Mouse (Mus musculus): ENCODE data around the gene Mpzl3. TPM values are rescaled to one million over a fixed set of nuclear protein-coding genes. Genes with fewer than 3 reads are reported as not detected.

Mpzl3 gene
- polyA plus RNA-seq, 1 experiment from 2014 or later = 1.2 TPM

GRCm38 (mm10) chr9:45085741-45086690 is 31.0 kb downstream of the Mpzl3 start:
- H3K4me1 ChIP-seq = no peaks in the 10 kb centered on the region
- no peaks in the 10 kb centered on the region for H3K36me3 ChIP-seq (replicated peaks)
- no peak overlapping the region for H3K9ac ChIP-seq
- 71% methylated on average over 12 of the region's 12 CpGs for WGBS
- H3K27ac ChIP-seq = no peak overlapping the region
- no peak for ATAC-seq (replicated peaks)
- H3K9me3 ChIP-seq = no peaks in the 10 kb centered on the region
- no peak overlapping the region for H3K4me2 ChIP-seq
- H3K4me3 ChIP-seq = no peak overlapping the region
- H3K27me3 ChIP-seq (replicated peaks) = no peaks in the 10 kb centered on the region

- H3K4me1 ChIP-seq = no peaks in the 10 kb centered on the region
- ATAC-seq (replicated peaks) = no peak
- H3K9ac ChIP-seq = no peak overlapping the region
Observed at GRCm38 (mm10) chr9:45088040-45088439, 33.1 kb downstream of the Mpzl3 start.

GRCm38 (mm10) chr9:45090811-45091210 is 35.8 kb downstream of the Mpzl3 start:
- no peaks in the 10 kb centered on the region for H3K36me3 ChIP-seq (replicated peaks)
- no peak overlapping the region for H3K4me3 ChIP-seq
- no peaks in the 10 kb centered on the region for H3K4me1 ChIP-seq
- no peak overlapping the region for H3K9ac ChIP-seq
- ATAC-seq (replicated peaks) = no peak
- no peaks in the 10 kb centered on the region for H3K9me3 ChIP-seq
- 67% methylated on average over 3 of the region's 3 CpGs for WGBS
- H3K27ac ChIP-seq = no peak overlapping the region
- no peak overlapping the region for H3K4me2 ChIP-seq
- H3K27me3 ChIP-seq (replicated peaks) = no peaks in the 10 kb centered on the region

More at GRCm38 (mm10) chr9:45088040-45088439, 33.1 kb downstream of the Mpzl3 start:
- no peaks in the 10 kb centered on the region for H3K36me3 ChIP-seq (replicated peaks)
- no peak overlapping the region for H3K27ac ChIP-seq
- no peak overlapping the region for H3K4me3 ChIP-seq
- no peaks in the 10 kb centered on the region for H3K9me3 ChIP-seq
- H3K4me2 ChIP-seq = no peak overlapping the region
- H3K27me3 ChIP-seq (replicated peaks) = no peaks in the 10 kb centered on the region

GRCm38 (mm10) chr9:45092641-45093040 is 37.7 kb downstream of the Mpzl3 start:
- Histone ChIP-seq H3K9ac (no peak overlapping the region), H3K27me3 (replicated peaks) (no peaks in the 10 kb centered on the region), H3K36me3 (replicated peaks) (no peaks in the 10 kb centered on the region), H3K9me3 (no peaks in the 10 kb centered on the region), H3K27ac (no peak overlapping the region), H3K4me2 (no peak overlapping the region), H3K4me1 (no peaks in the 10 kb centered on the region), H3K4me3 (no peak overlapping the region)
- no peak for ATAC-seq (replicated peaks)
- WGBS = 80% methylated on average over 4 of the region's 4 CpGs

- no peak overlapping the region for H3K9ac ChIP-seq
- no peak for ATAC-seq (replicated peaks)
- H3K4me1 ChIP-seq = no peaks in the 10 kb centered on the region
- no peaks in the 10 kb centered on the region for H3K27me3 ChIP-seq (replicated peaks)
- no peaks in the 10 kb centered on the region for H3K9me3 ChIP-seq
- H3K4me2 ChIP-seq = no peak overlapping the region
- H3K27ac ChIP-seq = no peak overlapping the region
- H3K36me3 ChIP-seq (replicated peaks) = no peaks in the 10 kb centered on the region
- H3K4me3 ChIP-seq = no peak overlapping the region
- WGBS = 81% methylated on average over 6 of the region's 6 CpGs
Observed at GRCm38 (mm10) chr9:45095149-45095937, 40.4 kb downstream of the Mpzl3 start.

- no peak for ATAC-seq (replicated peaks)
- Histone ChIP-seq H3K27me3 (replicated peaks) (no peaks in the 10 kb centered on the region), H3K9me3 (no peaks in the 10 kb centered on the region), H3K4me3 (no peak overlapping the region), H3K4me1 (no peaks in the 10 kb centered on the region), H3K4me2 (no peak overlapping the region), H3K9ac (no peak overlapping the region), H3K27ac (no peak overlapping the region), H3K36me3 (replicated peaks) (no peaks in the 10 kb centered on the region)
- WGBS = 85% methylated on average over 5 of the region's 5 CpGs
Observed at GRCm38 (mm10) chr9:45097877-45098276, 42.9 kb downstream of the Mpzl3 start.

GRCm38 (mm10) chr9:45098426-45098825 is 43.4 kb downstream of the Mpzl3 start:
- Histone ChIP-seq H3K4me2 (no peak overlapping the region), H3K9me3 (no peaks in the 10 kb centered on the region), H3K27me3 (replicated peaks) (no peaks in the 10 kb centered on the region), H3K36me3 (replicated peaks) (no peaks in the 10 kb centered on the region), H3K4me1 (no peaks in the 10 kb centered on the region), H3K27ac (no peak overlapping the region), H3K4me3 (no peak overlapping the region), H3K9ac (no peak overlapping the region)
- 62% methylated on average over 3 of the region's 3 CpGs for WGBS
- no peak for ATAC-seq (replicated peaks)

GRCm38 (mm10) chr9:45102528-45102927 is 47.5 kb downstream of the Mpzl3 start:
- H3K27me3 ChIP-seq (replicated peaks) = no peaks in the 10 kb centered on the region
- no peak overlapping the region for H3K9ac ChIP-seq
- H3K4me2 ChIP-seq = no peak overlapping the region
- no peak overlapping the region for H3K4me3 ChIP-seq
- no peaks in the 10 kb centered on the region for H3K36me3 ChIP-seq (replicated peaks)
- 94% methylated on average over 1 of the region's 1 CpGs for WGBS
- H3K4me1 ChIP-seq = no peaks in the 10 kb centered on the region
- no peak for ATAC-seq (replicated peaks)
- no peaks in the 10 kb centered on the region for H3K9me3 ChIP-seq
- no peak overlapping the region for H3K27ac ChIP-seq

- no peak overlapping the region for H3K4me3 ChIP-seq
- H3K4me2 ChIP-seq = no peak overlapping the region
- no peak overlapping the region for H3K27ac ChIP-seq
- H3K4me1 ChIP-seq = no peaks in the 10 kb centered on the region
- H3K9me3 ChIP-seq = no peaks in the 10 kb centered on the region
- 73% methylated on average over 11 of the region's 11 CpGs for WGBS
- ATAC-seq (replicated peaks) = no peak
- H3K36me3 ChIP-seq (replicated peaks) = no peaks in the 10 kb centered on the region
- H3K9ac ChIP-seq = no peak overlapping the region
- H3K27me3 ChIP-seq (replicated peaks) = no peaks in the 10 kb centered on the region
Observed at GRCm38 (mm10) chr9:45103211-45103979, 48.4 kb downstream of the Mpzl3 start.

- Histone ChIP-seq H3K9ac (no peak overlapping the region), H3K27ac (no peak overlapping the region), H3K4me3 (no peak overlapping the region), H3K9me3 (no peaks in the 10 kb centered on the region), H3K27me3 (replicated peaks) (no peaks in the 10 kb centered on the region), H3K4me2 (no peak overlapping the region), H3K36me3 (replicated peaks) (no peaks in the 10 kb centered on the region), H3K4me1 (no peaks in the 10 kb centered on the region)
- WGBS = 92% methylated on average over 2 of the region's 2 CpGs
- no peak for ATAC-seq (replicated peaks)
Observed at GRCm38 (mm10) chr9:45105596-45106374, 50.8 kb downstream of the Mpzl3 start.

- H3K9me3 ChIP-seq = no peaks in the 10 kb centered on the region
- ATAC-seq (replicated peaks) = peak; percentile 65
- WGBS = under 1% methylated on average over 14 of the region's 14 CpGs
- H3K9ac ChIP-seq = peak overlapping the region; percentile 43
- H3K4me1 ChIP-seq = peaks cover 26% of the 10 kb centered on the region
- H3K4me3 ChIP-seq = peak overlapping the region; percentile 49
- peak overlapping the region; percentile 61 for H3K27ac ChIP-seq
- no peaks in the 10 kb centered on the region for H3K36me3 ChIP-seq (replicated peaks)
- H3K4me2 ChIP-seq = peak overlapping the region; percentile 71
- H3K27me3 ChIP-seq (replicated peaks) = no peaks in the 10 kb centered on the region
Observed at GRCm38 (mm10) chr9:45115706-45116105, 60.7 kb downstream of the Mpzl3 start.
